Mouse (Mus musculus) stomach, embryonic 16.5 days (tissue): ENCODE data around the gene Sema5a. TPM values are rescaled to one million over a fixed set of nuclear protein-coding genes. Genes with fewer than 3 reads are reported as not detected.

ENCODE experiments used
- ATAC-seq: fragments of 200-750 bp; cut with Nextera tagmentation; 2 replicates; pipeline ENCODE4 v1.8.0; 2017; ENCODE audit warnings: moderate number of reproducible peaks, moderate TSS enrichment; ENCODE audit not compliant: insufficient read depth, low FRiP score
- H3K27ac ChIP-seq: fragments of 300-500 bp; sonication (generic); 2 replicates; pipeline ENCODE4 v1.5.1; 2014; ENCODE audit warnings: low read length
- H3K27me3 ChIP-seq: fragments of 300-500 bp; sonication (generic); 2 replicates; pipeline ENCODE4 v1.6.1; 2014; ENCODE audit warnings: low read length, control low read depth, mixed read lengths; ENCODE audit not compliant: control insufficient read depth, insufficient read depth
- H3K36me3 ChIP-seq: fragments of 300-500 bp; sonication (generic); 2 replicates; pipeline ENCODE4 v1.6.1; 2014; ENCODE audit warnings: low read length; ENCODE audit not compliant: control insufficient read depth, insufficient read depth
- H3K4me1 ChIP-seq: fragments of 300-500 bp; sonication (generic); 2 replicates; pipeline ENCODE4 v1.6.1; 2014; ENCODE audit warnings: low read length, control low read depth, mixed read lengths; ENCODE audit not compliant: control insufficient read depth, insufficient read depth
- H3K4me2 ChIP-seq: fragments of 300-500 bp; sonication (generic); 2 replicates; pipeline ENCODE4 v1.6.1; 2014; ENCODE audit warnings: low read depth, low read length, mixed read lengths
- H3K4me3 ChIP-seq: fragments of 300-500 bp; sonication (generic); replicated peaks from 2 replicates; pipeline ENCODE4 v1.5.1; 2014; ENCODE audit warnings: mild to moderate bottlenecking, low read length
- H3K9ac ChIP-seq: fragments of 300-500 bp; sonication (generic); 2 replicates; pipeline ENCODE4 v1.6.1; 2014; ENCODE audit warnings: low read length
- H3K9me3 ChIP-seq: fragments of 300-500 bp; sonication (generic); replicated peaks from 2 replicates; pipeline ENCODE4 v1.6.1; 2016; ENCODE audit warnings: low read length, control low read depth; ENCODE audit not compliant: control insufficient read depth
- WGBS: fragments of 180-500 bp; shearing (Covaris S2); extraction: QIAGEN DNeasy Blood & Tissue Kit; methylation state at CpG from one replicate; pipeline ENCODE4 v1.1.7; 2014; 5-methylcytosine and 5-hydroxymethylcytosine counted together
- polyA plus RNA-seq: library from polyadenylated mRNA; unstranded; fragments of >200 nt; fragmentation: Nextera tagmentation; extraction: Ambion mirVana; gene quantifications from 2 replicates; pipeline ENCODE4 v1.2.1, GENCODE M21; 2015

Sema5a gene
- polyA plus RNA-seq, 1 experiment from 2014 or later: 18.4 TPM

DNA sequence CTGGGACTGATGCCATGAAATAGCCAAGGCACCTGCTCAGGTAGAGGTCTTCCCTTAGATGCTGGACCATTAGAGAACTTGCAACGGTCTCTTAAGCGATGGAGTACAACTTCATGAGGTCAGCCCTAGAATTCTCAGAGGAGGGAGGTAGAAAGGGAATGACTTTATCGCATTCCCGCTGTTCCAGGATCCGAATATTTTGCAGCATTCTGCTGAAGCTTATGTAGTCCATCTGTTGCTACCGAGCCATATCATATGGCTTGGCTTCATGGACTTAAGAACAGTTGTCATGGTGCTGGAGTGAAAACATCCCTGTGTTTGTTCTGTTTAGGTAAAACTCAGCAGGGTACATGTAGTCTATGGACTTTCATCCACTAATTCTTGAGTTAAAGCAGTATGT, 369.1 kb downstream of the Sema5a start:
- ATAC-seq: no peak
- no peak overlapping the region for H3K27ac ChIP-seq
- H3K4me2 ChIP-seq: no peak overlapping the region
- no peaks in the 10 kb centered on the region for H3K36me3 ChIP-seq
- WGBS: 75% methylated on average over 6 of the region's 6 CpGs
- H3K4me3 ChIP-seq: no peak overlapping the region
- no peaks in the 10 kb centered on the region for H3K9me3 ChIP-seq
- peaks cover 7% of the 10 kb centered on the region for H3K4me1 ChIP-seq
- no peaks in the 10 kb centered on the region for H3K27me3 ChIP-seq
- no peak overlapping the region for H3K9ac ChIP-seq

GRCm38 (mm10) chr15:32615773-32616172, 371.2 kb downstream of the Sema5a start:
- Histone ChIP-seq H3K27ac (no peak overlapping the region), H3K4me2 (no peak overlapping the region), H3K4me1 (peaks cover 4% of the 10 kb centered on the region), H3K9me3 (no peaks in the 10 kb centered on the region), H3K27me3 (no peaks in the 10 kb centered on the region), H3K9ac (no peak overlapping the region), H3K36me3 (no peaks in the 10 kb centered on the region), H3K4me3 (no peak overlapping the region)
- 77% methylated on average over 5 of the region's 5 CpGs for WGBS
- no peak for ATAC-seq

DNA sequence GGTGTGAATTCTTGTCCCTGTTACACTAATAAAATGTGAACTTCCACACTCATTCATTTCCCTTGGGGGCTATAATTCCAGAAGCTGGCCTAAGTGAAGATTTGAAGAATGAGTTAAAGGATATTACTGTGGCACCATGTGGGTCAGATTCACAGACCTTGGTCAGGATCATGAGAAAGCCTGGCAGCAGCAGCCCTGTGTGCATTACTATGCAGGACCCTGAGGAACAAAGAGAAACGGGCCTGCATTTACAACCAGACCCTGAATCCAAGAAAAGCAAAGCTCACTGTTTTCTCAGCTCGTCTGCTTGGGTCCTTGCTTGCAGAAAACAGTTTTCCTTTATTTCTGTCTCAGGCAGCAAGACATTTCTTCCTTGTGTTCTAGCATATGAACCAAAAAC, 374.6 kb downstream of the Sema5a start:
- no peaks in the 10 kb centered on the region for H3K27me3 ChIP-seq
- no peak overlapping the region for H3K4me3 ChIP-seq
- no peaks in the 10 kb centered on the region for H3K36me3 ChIP-seq
- no peak overlapping the region for H3K4me2 ChIP-seq
- no peaks in the 10 kb centered on the region for H3K9me3 ChIP-seq
- H3K27ac ChIP-seq: no peak overlapping the region
- no peaks in the 10 kb centered on the region for H3K4me1 ChIP-seq
- no peak for ATAC-seq
- H3K9ac ChIP-seq: no peak overlapping the region
- WGBS: 65% methylated on average over 2 of the region's 2 CpGs

DNA sequence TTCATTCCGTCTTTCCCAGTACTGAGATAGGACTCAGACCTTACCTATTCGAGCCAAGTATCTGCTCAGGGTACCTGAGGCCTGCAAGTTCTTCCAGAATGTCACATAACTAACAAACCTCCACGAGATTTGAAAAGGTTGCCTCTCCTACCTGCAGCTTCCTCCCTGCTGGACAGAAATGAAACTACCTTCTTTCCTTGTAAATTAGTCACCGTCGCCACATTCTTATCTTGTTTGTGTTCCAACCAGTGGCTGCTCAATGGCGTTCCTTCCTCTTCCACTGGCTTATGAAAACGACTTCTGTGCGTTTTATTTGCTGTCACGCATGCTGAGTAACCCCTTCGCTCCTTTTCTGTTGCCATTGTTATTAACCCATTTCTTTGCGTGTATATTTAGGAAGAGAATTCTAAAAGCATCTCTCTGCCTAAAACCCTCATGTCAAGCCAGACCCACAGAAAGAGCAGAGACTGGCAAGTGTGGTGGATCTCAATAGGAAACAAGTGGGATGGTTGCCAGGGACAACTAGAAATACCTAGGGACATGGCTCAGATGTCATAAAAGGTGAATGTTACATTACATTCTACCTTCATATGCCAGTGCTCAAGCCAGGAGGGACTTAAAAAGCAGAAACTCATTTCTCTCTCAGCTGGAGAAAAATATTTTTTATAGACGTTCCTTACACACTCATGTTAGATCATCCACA, 378.6 kb downstream of the Sema5a start:
- Histone ChIP-seq H3K4me2 (no peak overlapping the region), H3K27ac (no peak overlapping the region), H3K4me1 (peaks cover 4% of the 10 kb centered on the region; the same call in 1 of the 2 replicates), H3K9me3 (no peaks in the 10 kb centered on the region), H3K27me3 (no peaks in the 10 kb centered on the region), H3K36me3 (no peaks in the 10 kb centered on the region), H3K9ac (no peak overlapping the region), H3K4me3 (no peak overlapping the region)
- 61% methylated on average over 12 of the region's 12 CpGs for WGBS
- ATAC-seq: no peak

- no peak overlapping the region for H3K27ac ChIP-seq
- WGBS: 49% methylated on average over 4 of the region's 4 CpGs
Measured at GRCm38 (mm10) chr15:32624106-32624505, 379.5 kb downstream of the Sema5a start.

GRCm38 (mm10) chr15:32626031-32626430, 381.4 kb downstream of the Sema5a start:
- H3K4me3 ChIP-seq: no peak overlapping the region
- no peaks in the 10 kb centered on the region for H3K27me3 ChIP-seq
- peaks cover 4% of the 10 kb centered on the region; the same call in 1 of the 2 replicates for H3K4me1 ChIP-seq
- no peak overlapping the region for H3K9ac ChIP-seq
- no peaks in the 10 kb centered on the region for H3K9me3 ChIP-seq
- WGBS: 68% methylated on average over 2 of the region's 2 CpGs
- no peak overlapping the region for H3K4me2 ChIP-seq
- no peak overlapping the region for H3K27ac ChIP-seq
- peak; percentile 33; the same call in 1 of the 2 replicates for ATAC-seq
- no peaks in the 10 kb centered on the region for H3K36me3 ChIP-seq

More at GRCm38 (mm10) chr15:32624106-32624505, 379.5 kb downstream of the Sema5a start:
- Histone ChIP-seq H3K4me2 (no peak overlapping the region), H3K4me3 (no peak overlapping the region), H3K9ac (no peak overlapping the region), H3K9me3 (no peaks in the 10 kb centered on the region), H3K27me3 (no peaks in the 10 kb centered on the region), H3K4me1 (peaks cover 4% of the 10 kb centered on the region; the same call in 1 of the 2 replicates), H3K36me3 (no peaks in the 10 kb centered on the region)
- ATAC-seq: no peak

DNA sequence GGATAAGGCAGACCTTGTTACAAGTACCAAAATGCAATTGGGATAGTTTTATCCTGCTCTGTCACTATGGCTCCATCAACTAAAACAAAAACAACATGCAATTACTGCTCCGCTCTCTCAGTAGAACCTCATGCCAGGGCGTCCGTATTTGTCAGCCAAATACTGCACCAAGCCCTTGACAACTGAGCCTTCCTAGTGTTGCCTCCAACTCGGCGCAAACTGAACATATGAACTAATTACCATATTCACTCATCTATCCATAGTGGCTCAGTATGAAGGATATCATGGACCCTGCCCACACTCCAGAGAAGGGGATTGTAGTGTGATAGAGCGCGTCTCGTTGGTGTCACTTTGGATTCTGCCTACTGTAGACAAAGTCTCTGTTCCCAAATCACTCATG, 389.1 kb downstream of the Sema5a start:
- Histone ChIP-seq H3K4me2 (no peak overlapping the region), H3K9ac (no peak overlapping the region), H3K9me3 (no peaks in the 10 kb centered on the region), H3K27ac (no peak overlapping the region), H3K36me3 (no peaks in the 10 kb centered on the region), H3K4me3 (no peak overlapping the region), H3K4me1 (no peaks in the 10 kb centered on the region), H3K27me3 (no peaks in the 10 kb centered on the region)
- ATAC-seq: no peak
- WGBS: 94% methylated on average over 8 of the region's 8 CpGs

DNA sequence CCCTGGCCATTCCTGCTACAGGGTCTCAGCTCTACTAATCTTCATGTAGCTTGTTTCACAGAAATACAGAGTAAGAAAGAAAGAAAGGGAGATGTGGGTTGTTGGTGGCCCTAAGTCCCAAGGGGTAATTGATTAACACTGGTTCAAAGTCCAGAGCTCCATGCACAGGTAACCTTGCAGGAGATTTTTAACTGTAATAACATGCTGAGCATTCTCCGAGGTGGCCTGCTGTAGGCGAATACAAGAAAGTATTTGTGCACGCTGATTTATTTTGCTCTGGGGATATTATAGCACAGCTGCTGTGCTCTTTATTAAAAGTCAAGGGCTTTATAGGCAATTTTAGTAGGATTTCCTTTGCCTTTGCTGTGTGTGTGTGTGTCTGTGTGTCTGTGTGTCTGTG, 393.3 kb downstream of the Sema5a start:
- no peak for ATAC-seq
- WGBS: 69% methylated on average over 3 of the region's 3 CpGs
- Histone ChIP-seq H3K4me2 (no peak overlapping the region), H3K9me3 (no peaks in the 10 kb centered on the region), H3K27me3 (no peaks in the 10 kb centered on the region), H3K4me3 (no peak overlapping the region), H3K9ac (no peak overlapping the region), H3K36me3 (no peaks in the 10 kb centered on the region), H3K4me1 (no peaks in the 10 kb centered on the region), H3K27ac (no peak overlapping the region)

GRCm38 (mm10) chr15:32647061-32647687, 402.6 kb downstream of the Sema5a start:
- Histone ChIP-seq H3K27ac (no peak overlapping the region), H3K4me3 (no peak overlapping the region), H3K4me2 (no peak overlapping the region), H3K36me3 (no peaks in the 10 kb centered on the region), H3K27me3 (no peaks in the 10 kb centered on the region), H3K4me1 (no peaks in the 10 kb centered on the region), H3K9me3 (no peaks in the 10 kb centered on the region), H3K9ac (no peak overlapping the region)
- 48% methylated on average over 1 of the region's 1 CpGs for WGBS
- ATAC-seq: no peak
